Mouse (Mus musculus) heart, postnatal 0 days (tissue): ENCODE measurements around the gene Nek4.

ENCODE experiments used
- CTCF ChIP-seq: IDR thresholded peaks from 2 replicates; pipeline ENCODE4 v1.5.1; 2016; ENCODE audit warnings: antibody characterized with exemption, control low read depth, low read depth
- EP300 ChIP-seq: IDR thresholded peaks from 2 replicates; pipeline ENCODE4 v1.6.1; 2016; ENCODE audit warnings: antibody characterized with exemption, low read depth

DNA sequence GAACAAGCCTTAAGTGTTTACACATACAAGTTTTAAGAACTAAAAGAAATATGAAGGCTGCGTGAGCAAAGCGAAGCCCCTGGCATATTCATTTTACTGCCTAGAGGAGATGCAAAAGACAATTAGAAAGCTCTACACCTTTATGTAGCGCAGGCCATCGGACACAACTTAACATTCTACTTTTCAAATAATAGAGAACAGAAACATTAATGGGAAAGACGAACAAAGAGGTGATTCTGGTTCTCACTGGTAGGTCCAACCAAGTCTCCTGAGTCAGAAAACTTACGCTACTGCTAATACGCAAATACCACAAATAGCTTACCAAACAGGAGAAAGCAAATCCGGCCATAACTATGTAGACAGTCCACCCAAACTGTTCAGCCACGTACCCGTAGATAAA, 49.2 kb downstream of the Nek4 start:
- TF ChIP-seq CTCF (no peak), EP300 (no peak)
